Mouse (Mus musculus): Measurements from ENCODE around the gene Ccl3. TPM values are rescaled to one million over a fixed set of nuclear protein-coding genes. Genes with fewer than 3 reads are reported as not detected.

Gene Ccl3
- 0.85 and 0.98 TPM in 2 replicates for polyA plus RNA-seq (2012; rRNA removed)

GRCm38 (mm10) chr11:83649305-83649841, at the start of gene Ccl3:
Gene Ccl3, minus strand, starts transcription at chr11:83649355.

GRCm38 (mm10) chr11:83662204-83662603, 13.0 kb upstream of the Ccl3 start, which contains the start of gene Ccl4:
Gene Ccl4, plus strand, starts transcription at chr11:83662584.

DNA sequence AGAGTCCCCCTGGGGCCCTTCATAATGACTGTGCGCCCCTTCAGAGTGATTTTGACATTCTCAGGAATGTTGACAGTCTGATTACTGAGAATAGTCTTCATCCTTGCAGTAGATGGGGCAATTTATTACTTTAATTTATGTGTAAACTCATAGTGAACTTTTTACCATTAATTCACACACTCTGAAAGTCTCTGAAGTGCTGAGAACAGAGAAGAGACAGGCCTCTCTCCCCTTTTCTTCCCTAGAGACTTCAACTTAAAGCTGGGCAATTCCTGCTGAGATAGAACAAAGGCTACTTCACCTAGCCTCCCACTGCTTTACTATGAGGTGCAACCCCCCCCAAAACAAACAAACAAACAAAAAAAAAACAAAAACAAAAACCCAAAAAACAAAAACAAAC, 3.6 kb downstream of the Ccl3 start, which contains the start of gene Rpl9-ps1:
Gene Rpl9-ps1, minus strand, starts transcription at position 101 of the 400 bp plus-strand sequence.

Other genes with a start within 250 kb of the Ccl3 start
- 13.3 TPM in 2 replicates for gene Rasl10b, start 240.2 kb downstream of the Ccl3 start, polyA plus RNA-seq (2012; rRNA removed)
- 0.02 and 0.12 TPM in 2 replicates for gene Gas2l2, start 219.9 kb downstream of the Ccl3 start, polyA plus RNA-seq (2012; rRNA removed)
- 0.48 and 0.51 TPM in 2 replicates for gene 1700020L24Rik, start 211.7 kb downstream of the Ccl3 start, polyA plus RNA-seq (2012; rRNA removed)
- 3.6 and 4.1 TPM in 2 replicates for gene Mmp28, start 186.3 kb downstream of the Ccl3 start, polyA plus RNA-seq (2012; rRNA removed)
- 163 and 320 TPM in 2 replicates for gene Taf15, start 176.3 kb downstream of the Ccl3 start, polyA plus RNA-seq (2012; rRNA removed)
- not detected in 2 replicates for gene Heatr9, start 127.2 kb downstream of the Ccl3 start, polyA plus RNA-seq (2012; rRNA removed)
- gene Ccl5, start 118.8 kb downstream of the Ccl3 start, polyA plus RNA-seq (2012; rRNA removed) = not detected in 2 replicates
- gene Ccl9, start 70.7 kb downstream of the Ccl3 start, polyA plus RNA-seq (2012; rRNA removed) = 1.2 and 1.3 TPM in 2 replicates
- 0.65 and 1.3 TPM in 2 replicates for gene Ccl6, start 56.3 kb downstream of the Ccl3 start, polyA plus RNA-seq (2012; rRNA removed)
- not detected in 2 replicates for gene Rpl9-ps1, start 3.7 kb downstream of the Ccl3 start, polyA plus RNA-seq (2012; rRNA removed)
- gene Ccl4, start 13.2 kb upstream of the Ccl3 start, polyA plus RNA-seq (2012; rRNA removed) = 0.13 and 0.21 TPM in 2 replicates
- gene Wfdc17, start 54.6 kb upstream of the Ccl3 start, polyA plus RNA-seq (2012; rRNA removed) = 0.34 and 0.48 TPM in 2 replicates
- gene Wfdc18, start 59.7 kb upstream of the Ccl3 start, polyA plus RNA-seq (2012; rRNA removed) = not detected in 2 replicates
- gene Wfdc21, start 97.6 kb upstream of the Ccl3 start, polyA plus RNA-seq (2012; rRNA removed) = 0.20 and 0.46 TPM in 2 replicates
- 24.1 and 25.3 TPM in 2 replicates for gene Heatr6, start 104.3 kb upstream of the Ccl3 start, polyA plus RNA-seq (2012; rRNA removed)
- gene Hnf1b, start 200.7 kb upstream of the Ccl3 start, polyA plus RNA-seq (2012; rRNA removed) = 0.07 and 0.37 TPM in 2 replicates